Mouse (Mus musculus): ENCODE data around the gene Sectm1b. TPM values are rescaled to one million over a fixed set of nuclear protein-coding genes. Genes with fewer than 3 reads are reported as not detected.
"Not testable (repeated sequence)": the region's sequence is repeated elsewhere in the genome, so short reads cannot be mapped to it uniquely, and the experiment has no call there.

The Sectm1b gene
- polyA plus RNA-seq, 1 experiment from 2014 or later = not detected

GRCm38 (mm10) chr11:121060401-121061067 lies 2.8 kb downstream of the Sectm1b start:
- not testable (repeated sequence) for H3K9me3 ChIP-seq (ENCODE audit: control insufficient read depth, low read length); ATAC-seq (ENCODE audit: insufficient number of reproducible peaks, low FRiP score, low TSS enrichment, low read depth); H3K4me3 ChIP-seq (ENCODE audit: low read depth, low read length); H3K36me3 ChIP-seq (ENCODE audit: control insufficient read depth, insufficient read depth, low read length); H3K9ac ChIP-seq (ENCODE audit: low read length); H3K4me2 ChIP-seq (ENCODE audit: low read depth, severe bottlenecking); H3K27me3 ChIP-seq (ENCODE audit: control insufficient read depth, insufficient read depth, low read length); H3K4me1 ChIP-seq (ENCODE audit: control insufficient read depth, insufficient read depth, low read length); DNase-seq (ENCODE audit: low spot score); H3K27ac ChIP-seq (replicated peaks; ENCODE audit: low read depth, low read length)
- 96% methylated on average over 6 of the region's 6 CpGs for WGBS

- H3K9me3 ChIP-seq (ENCODE audit: control insufficient read depth, low read length) = no peaks in the 10 kb centered on the region
- ATAC-seq (ENCODE audit: insufficient number of reproducible peaks, low FRiP score, low TSS enrichment, low read depth) = no peak
- no peaks in the 10 kb centered on the region for H3K4me1 ChIP-seq (ENCODE audit: control insufficient read depth, insufficient read depth, low read length)
- no peaks in the 10 kb centered on the region for H3K36me3 ChIP-seq (ENCODE audit: control insufficient read depth, insufficient read depth, low read length)
- DNase-seq (ENCODE audit: low spot score) = no peak
- H3K27ac ChIP-seq (replicated peaks; ENCODE audit: low read depth, low read length) = no peak overlapping the region
- H3K9ac ChIP-seq (ENCODE audit: low read length) = no peak overlapping the region
- no peak overlapping the region for H3K4me3 ChIP-seq (ENCODE audit: low read depth, low read length)
- no peaks in the 10 kb centered on the region for H3K27me3 ChIP-seq (ENCODE audit: control insufficient read depth, insufficient read depth, low read length)
- no peak overlapping the region for H3K4me2 ChIP-seq (ENCODE audit: low read depth, severe bottlenecking)
- 89% methylated on average over 4 of the region's 4 CpGs for WGBS
Observed at GRCm38 (mm10) chr11:121059471-121059870, 3.9 kb downstream of the Sectm1b start.

GRCm38 (mm10) chr11:121058956-121059355 lies 4.4 kb downstream of the Sectm1b start:
- Histone ChIP-seq H3K27me3 (ENCODE audit: control insufficient read depth, insufficient read depth, low read length) (no peaks in the 10 kb centered on the region), H3K9me3 (ENCODE audit: control insufficient read depth, low read length) (no peaks in the 10 kb centered on the region), H3K27ac (replicated peaks; ENCODE audit: low read depth, low read length) (no peak overlapping the region), H3K4me1 (ENCODE audit: control insufficient read depth, insufficient read depth, low read length) (no peaks in the 10 kb centered on the region), H3K9ac (ENCODE audit: low read length) (no peak overlapping the region), H3K4me2 (ENCODE audit: low read depth, severe bottlenecking) (no peak overlapping the region), H3K4me3 (ENCODE audit: low read depth, low read length) (no peak overlapping the region), H3K36me3 (ENCODE audit: control insufficient read depth, insufficient read depth, low read length) (no peaks in the 10 kb centered on the region)
- no peak for ATAC-seq (ENCODE audit: insufficient number of reproducible peaks, low FRiP score, low TSS enrichment, low read depth)
- 93% methylated on average over 4 of the region's 4 CpGs for WGBS
- DNase-seq (ENCODE audit: low spot score) = no peak

DNA sequence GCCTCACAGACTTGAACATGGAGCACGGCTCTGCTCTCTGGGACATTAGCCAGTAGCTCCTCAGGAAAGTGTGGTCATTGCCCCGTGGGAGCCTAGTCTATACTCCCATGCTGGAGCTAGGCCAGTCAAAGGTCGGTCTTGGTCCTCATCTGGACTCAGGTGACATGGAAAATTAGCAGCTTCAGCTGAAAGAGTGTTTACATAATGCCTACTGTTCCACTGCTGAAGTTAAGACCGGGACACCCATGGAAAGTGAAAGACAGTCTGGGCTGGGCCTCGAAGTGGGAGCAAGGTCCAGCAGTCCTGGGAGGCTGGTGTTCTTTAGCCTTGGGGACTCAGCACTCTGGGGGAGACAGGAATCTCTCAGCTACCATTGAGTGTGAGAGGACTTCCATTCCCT lies 5.2 kb downstream of the Sectm1b start:
- Histone ChIP-seq H3K36me3 (ENCODE audit: control insufficient read depth, insufficient read depth, low read length) (no peaks in the 10 kb centered on the region), H3K9me3 (ENCODE audit: control insufficient read depth, low read length) (no peaks in the 10 kb centered on the region), H3K9ac (ENCODE audit: low read length) (no peak overlapping the region), H3K4me1 (ENCODE audit: control insufficient read depth, insufficient read depth, low read length) (no peaks in the 10 kb centered on the region), H3K4me2 (ENCODE audit: low read depth, severe bottlenecking) (no peak overlapping the region), H3K27ac (replicated peaks; ENCODE audit: low read depth, low read length) (no peak overlapping the region), H3K27me3 (ENCODE audit: control insufficient read depth, insufficient read depth, low read length) (no peaks in the 10 kb centered on the region), H3K4me3 (ENCODE audit: low read depth, low read length) (no peak overlapping the region)
- WGBS = 80% methylated on average over 5 of the region's 5 CpGs
- DNase-seq (ENCODE audit: low spot score) (no peak), ATAC-seq (ENCODE audit: insufficient number of reproducible peaks, low FRiP score, low TSS enrichment, low read depth) (no peak)

- no peaks in the 10 kb centered on the region for H3K36me3 ChIP-seq (ENCODE audit: control insufficient read depth, insufficient read depth, low read length)
- WGBS = 69% methylated on average over 7 of the region's 7 CpGs
- H3K4me3 ChIP-seq (ENCODE audit: low read depth, low read length) = no peak overlapping the region
- no peak overlapping the region for H3K9ac ChIP-seq (ENCODE audit: low read length)
- H3K27me3 ChIP-seq (ENCODE audit: control insufficient read depth, insufficient read depth, low read length) = no peaks in the 10 kb centered on the region
- H3K4me1 ChIP-seq (ENCODE audit: control insufficient read depth, insufficient read depth, low read length) = no peaks in the 10 kb centered on the region
- DNase-seq (ENCODE audit: low spot score) = no peak
- no peak for ATAC-seq (ENCODE audit: insufficient number of reproducible peaks, low FRiP score, low TSS enrichment, low read depth)
- H3K4me2 ChIP-seq (ENCODE audit: low read depth, severe bottlenecking) = no peak overlapping the region
- H3K27ac ChIP-seq (replicated peaks; ENCODE audit: low read depth, low read length) = no peak overlapping the region
- H3K9me3 ChIP-seq (ENCODE audit: control insufficient read depth, low read length) = no peaks in the 10 kb centered on the region
Observed at GRCm38 (mm10) chr11:121056536-121057236, 6.7 kb downstream of the Sectm1b start.

DNA sequence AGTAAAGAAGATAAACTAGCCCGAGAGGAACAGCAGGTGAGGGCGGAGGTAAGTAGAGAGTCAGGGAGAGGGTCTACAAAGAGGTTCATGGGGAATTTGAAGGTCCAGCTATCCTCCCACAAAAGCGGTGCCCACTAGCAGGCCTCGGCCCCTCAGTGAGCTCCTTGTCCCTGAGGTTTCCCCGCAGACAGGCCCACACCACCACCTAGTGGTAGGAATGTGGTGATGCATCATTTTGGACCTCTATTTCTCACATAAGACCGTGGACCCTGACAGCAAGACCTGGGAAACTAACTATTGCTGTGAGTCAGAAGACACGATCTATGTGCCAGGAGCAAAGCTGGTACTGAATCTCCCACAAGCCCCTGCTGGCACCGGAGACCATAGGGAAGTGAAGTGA lies 9.8 kb downstream of the Sectm1b start:
- Histone ChIP-seq H3K4me1 (ENCODE audit: control insufficient read depth, insufficient read depth, low read length) (no peaks in the 10 kb centered on the region), H3K27ac (replicated peaks; ENCODE audit: low read depth, low read length) (no peak overlapping the region), H3K4me2 (ENCODE audit: low read depth, severe bottlenecking) (no peak overlapping the region), H3K4me3 (ENCODE audit: low read depth, low read length) (no peak overlapping the region), H3K9me3 (ENCODE audit: control insufficient read depth, low read length) (no peaks in the 10 kb centered on the region), H3K27me3 (ENCODE audit: control insufficient read depth, insufficient read depth, low read length) (no peaks in the 10 kb centered on the region), H3K36me3 (ENCODE audit: control insufficient read depth, insufficient read depth, low read length) (no peaks in the 10 kb centered on the region), H3K9ac (ENCODE audit: low read length) (peak overlapping the region; percentile 34; the same call in 1 of the 2 replicates)
- ATAC-seq (ENCODE audit: insufficient number of reproducible peaks, low FRiP score, low TSS enrichment, low read depth) (no peak), DNase-seq (ENCODE audit: low spot score) (peak; percentile 92)
- 16% methylated on average over 8 of the region's 8 CpGs for WGBS

- WGBS = 55% methylated on average over 4 of the region's 4 CpGs
- no peaks in the 10 kb centered on the region for H3K4me1 ChIP-seq (ENCODE audit: control insufficient read depth, insufficient read depth, low read length)
- no peak for DNase-seq (ENCODE audit: low spot score)
- ATAC-seq (ENCODE audit: insufficient number of reproducible peaks, low FRiP score, low TSS enrichment, low read depth) = no peak
- H3K27ac ChIP-seq (replicated peaks; ENCODE audit: low read depth, low read length) = no peak overlapping the region
- H3K4me3 ChIP-seq (ENCODE audit: low read depth, low read length) = no peak overlapping the region
- no peaks in the 10 kb centered on the region for H3K9me3 ChIP-seq (ENCODE audit: control insufficient read depth, low read length)
- H3K4me2 ChIP-seq (ENCODE audit: low read depth, severe bottlenecking) = no peak overlapping the region
- no peak overlapping the region for H3K9ac ChIP-seq (ENCODE audit: low read length)
- no peaks in the 10 kb centered on the region for H3K27me3 ChIP-seq (ENCODE audit: control insufficient read depth, insufficient read depth, low read length)
- no peaks in the 10 kb centered on the region for H3K36me3 ChIP-seq (ENCODE audit: control insufficient read depth, insufficient read depth, low read length)
Observed at GRCm38 (mm10) chr11:121052387-121052786, 11.0 kb downstream of the Sectm1b start.

GRCm38 (mm10) chr11:121051793-121052192 lies 11.6 kb downstream of the Sectm1b start:
- Histone ChIP-seq H3K9ac (ENCODE audit: low read length) (no peak overlapping the region), H3K27me3 (ENCODE audit: control insufficient read depth, insufficient read depth, low read length) (no peaks in the 10 kb centered on the region), H3K27ac (replicated peaks; ENCODE audit: low read depth, low read length) (no peak overlapping the region), H3K36me3 (ENCODE audit: control insufficient read depth, insufficient read depth, low read length) (no peaks in the 10 kb centered on the region), H3K4me1 (ENCODE audit: control insufficient read depth, insufficient read depth, low read length) (no peaks in the 10 kb centered on the region), H3K9me3 (ENCODE audit: control insufficient read depth, low read length) (no peaks in the 10 kb centered on the region), H3K4me3 (ENCODE audit: low read depth, low read length) (no peak overlapping the region), H3K4me2 (ENCODE audit: low read depth, severe bottlenecking) (no peak overlapping the region)
- DNase-seq (ENCODE audit: low spot score) = no peak
- no peak for ATAC-seq (ENCODE audit: insufficient number of reproducible peaks, low FRiP score, low TSS enrichment, low read depth)
- 71% methylated on average over 1 of the region's 1 CpGs for WGBS
